Comparison of ENCODE assay signal across 7 mouse cellular contexts in the genomic region with DNA sequence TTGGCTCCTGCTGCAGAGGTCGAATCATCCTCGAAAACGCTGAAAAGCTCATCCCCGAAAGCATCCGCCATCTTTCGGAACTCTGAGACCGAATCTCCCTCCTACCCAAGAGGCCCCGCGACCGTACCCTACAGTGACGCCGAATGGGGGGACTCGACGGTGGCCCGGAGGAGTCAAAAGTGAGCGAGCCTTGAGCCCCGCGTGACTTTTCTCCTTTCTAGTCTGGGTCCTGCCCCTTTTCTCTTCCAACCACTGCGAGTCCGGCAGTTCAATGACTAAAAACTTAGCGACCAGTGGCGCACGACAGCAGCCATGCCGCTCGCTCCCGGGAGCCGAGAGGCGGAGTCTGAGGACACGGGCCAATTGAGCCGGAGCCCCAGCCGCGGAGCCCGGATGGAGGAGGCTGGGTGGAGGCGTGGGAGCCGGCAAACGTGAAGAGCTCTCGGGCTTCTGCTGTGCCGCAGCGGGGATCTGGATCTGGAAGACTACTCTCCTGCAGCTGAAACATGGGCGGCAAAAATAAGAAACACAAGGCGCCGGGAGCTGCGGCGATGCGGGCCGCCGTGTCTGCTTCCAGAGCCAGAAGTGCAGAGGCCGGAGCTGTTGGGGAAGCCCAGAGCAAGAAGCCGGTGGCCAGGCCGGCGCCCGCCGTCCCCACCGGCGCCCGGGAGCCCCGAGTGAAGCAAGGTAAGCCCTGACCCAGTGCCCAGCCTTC. TPM values are rescaled to one million over a fixed set of nuclear protein-coding genes. Genes with fewer than 3 reads are reported as not detected.
DNase-seq lines count a peak whose midpoint lies in the region; ATAC-seq and TF ChIP-seq lines count a peak whose summit lies in the region.

A gene (minus strand): TSS at position 112 of the 715 bp plus-strand sequence.
A gene (plus strand): TSS at position 168 of the 715 bp plus-strand sequence.

- intact Hi-C loops in left cerebral cortex, postnatal 4 days (cut with DNase I): no loop called here

- ATAC-seq in intestine, postnatal 0 days: peak; percentile 98
- ATAC-seq in midbrain, embryonic 12.5 days (ENCODE audit: low FRiP score, low read depth): peak; percentile 99

- under 1% methylated on average over 57 of the region's 57 CpGs for WGBS in embryonic facial prominence, embryonic 10.5 days
- WGBS in intestine, postnatal 0 days: under 1% methylated on average over 57 of the region's 57 CpGs
- under 1% methylated on average over 57 of the region's 57 CpGs for WGBS in midbrain, embryonic 12.5 days
- under 1% methylated on average over 57 of the region's 57 CpGs for WGBS in small intestine, adult 2 months

- H3K4me2 ChIP-seq in intestine, postnatal 0 days (replicated peaks; ENCODE audit: low read depth): peak within 1 kb of the TSS; percentile 97
- H3K4me2 ChIP-seq in midbrain, embryonic 12.5 days (replicated peaks): peak within 1 kb of the TSS; percentile 64

- H3K4me3 ChIP-seq in embryonic facial prominence, embryonic 10.5 days: peak within 1 kb of the TSS; percentile 95
- H3K4me3 ChIP-seq in intestine, postnatal 0 days (ENCODE audit: low read depth, low read length): peak within 1 kb of the TSS; percentile 71
- H3K4me3 ChIP-seq in midbrain, embryonic 12.5 days: peak within 1 kb of the TSS; percentile 83
- H3K4me3 ChIP-seq in small intestine, adult 2 months (ENCODE audit: low read depth, low read length): peak within 1 kb of the TSS; percentile 76

- peaks cover 17% of the 10 kb centered on the region for H3K4me1 ChIP-seq in embryonic facial prominence, embryonic 10.5 days
- no peaks in the 10 kb centered on the region for H3K4me1 ChIP-seq in intestine, postnatal 0 days (replicated peaks; ENCODE audit: control insufficient read depth, insufficient read depth, low read length)
- H3K4me1 ChIP-seq in midbrain, embryonic 12.5 days: peaks cover 21% of the 10 kb centered on the region
- peaks cover 8% of the 10 kb centered on the region for H3K4me1 ChIP-seq in small intestine, adult 2 months (ENCODE audit: control insufficient read depth, insufficient read depth, insufficient read length, low read length)

- H3K9ac ChIP-seq in intestine, postnatal 0 days (ENCODE audit: low read depth, low read length): peak within 1 kb of the TSS; percentile 83
- peak within 1 kb of the TSS; percentile 78 for H3K9ac ChIP-seq in midbrain, embryonic 12.5 days (replicated peaks)

- DNase-seq in adrenal gland, postnatal 10 days: peak; percentile 100
- DNase-seq in embryonic facial prominence, embryonic 10.5 days (ENCODE audit: low spot score): peak; percentile 99
- DNase-seq in gonadal fat pad, adult 2 months (ENCODE audit: low read depth): peak; percentile 85
- peak; percentile 99 for DNase-seq in left cerebral cortex, postnatal 4 days

- no peaks in the 10 kb centered on the region for H3K27me3 ChIP-seq in embryonic facial prominence, embryonic 10.5 days (replicated peaks; ENCODE audit: low read depth, poor library complexity, severe bottlenecking)
- no peaks in the 10 kb centered on the region for H3K27me3 ChIP-seq in intestine, postnatal 0 days (replicated peaks; ENCODE audit: control insufficient read depth, insufficient read depth, low read length)
- H3K27me3 ChIP-seq in midbrain, embryonic 12.5 days: no peaks in the 10 kb centered on the region
- H3K27me3 ChIP-seq in small intestine, adult 2 months (ENCODE audit: control insufficient read depth, insufficient read depth, low read length): no peaks in the 10 kb centered on the region

- peak; percentile 11; the same call in 1 of the 2 replicates for TF ChIP-seq CTCF in intestine, postnatal 0 days (IDR thresholded peaks at IDR 0.05; ENCODE audit: low read depth)
- TF ChIP-seq CTCF in small intestine, adult 2 months (IDR thresholded peaks at IDR 0.05; ENCODE audit: extremely low read depth, insufficient read length, insufficient replicate concordance, low read depth, low read length): peak; percentile 2; the same call in 1 of the 2 replicates

- peaks cover 45% of the 10 kb centered on the region for H3K36me3 ChIP-seq in embryonic facial prominence, embryonic 10.5 days (replicated peaks)
- H3K36me3 ChIP-seq in intestine, postnatal 0 days (ENCODE audit: control insufficient read depth, insufficient read depth): no peaks in the 10 kb centered on the region
- peaks cover 18% of the 10 kb centered on the region for H3K36me3 ChIP-seq in midbrain, embryonic 12.5 days
- peaks cover 7% of the 10 kb centered on the region; the same call in 1 of the 2 replicates for H3K36me3 ChIP-seq in small intestine, adult 2 months (ENCODE audit: control insufficient read depth, insufficient read depth, low read length)

- peak within 1 kb of the TSS; percentile 86 for H3K27ac ChIP-seq in embryonic facial prominence, embryonic 10.5 days (replicated peaks)
- peak within 1 kb of the TSS; percentile 79 for H3K27ac ChIP-seq in intestine, postnatal 0 days (ENCODE audit: low read depth, low read length)
- H3K27ac ChIP-seq in midbrain, embryonic 12.5 days (replicated peaks): peak within 1 kb of the TSS; percentile 89
- H3K27ac ChIP-seq in small intestine, adult 2 months (ENCODE audit: insufficient read depth, low read depth, low read length): peak within 1 kb of the TSS; percentile 59

- TF ChIP-seq POLR2A in small intestine, adult 2 months (IDR thresholded peaks at IDR 0.05; ENCODE audit: low read depth, low read length): 0 out of 2 replicates have a peak, but pooled peaks have one; percentile 30

- no peaks in the 10 kb centered on the region for H3K9me3 ChIP-seq in embryonic facial prominence, embryonic 10.5 days
- H3K9me3 ChIP-seq in intestine, postnatal 0 days (ENCODE audit: control insufficient read depth): no peaks in the 10 kb centered on the region
- no peaks in the 10 kb centered on the region for H3K9me3 ChIP-seq in midbrain, embryonic 12.5 days

RNA-seq across cellular contexts. Expression of the first gene that starts in this region (rescaled TPM):
- 10 to 100 TPM; 34.9 to 38.7 TPM for total RNA-seq in adrenal gland, postnatal 10 days (2021)
- 94.3 and 107 TPM in 2 replicates for polyA plus RNA-seq in embryonic facial prominence, embryonic 10.5 days (2016; fragmentation: Nextera tagmentation; extraction: Ambion mirVana)
- polyA plus RNA-seq in gonadal fat pad, adult 2 months (2012; rRNA removed): 11.0 and 11.4 TPM in 2 replicates
- 17.2 and 17.9 TPM in 2 replicates for polyA plus RNA-seq in intestine, postnatal 0 days (2015; fragmentation: Nextera tagmentation; extraction: Ambion mirVana)
- total RNA-seq in left cerebral cortex, postnatal 4 days (2021): 10 to 100 TPM; 44.1 to 47.5 TPM
- polyA plus RNA-seq in midbrain, embryonic 12.5 days (2016; fragmentation: Nextera tagmentation; extraction: Ambion mirVana): 90.8 and 94.5 TPM in 2 replicates
- polyA plus RNA-seq in small intestine, adult 2 months (2012; rRNA removed): 0.50 and 1.2 TPM in 2 replicates

RNA-seq across cellular contexts. Expression of the second gene that starts in this region (rescaled TPM):
- total RNA-seq in adrenal gland, postnatal 10 days (2021): 10 to 100 TPM; 12.5 to 13.0 TPM
- 32.6 and 33.7 TPM in 2 replicates for polyA plus RNA-seq in embryonic facial prominence, embryonic 10.5 days (2016; fragmentation: Nextera tagmentation; extraction: Ambion mirVana)
- polyA plus RNA-seq in gonadal fat pad, adult 2 months (2012; rRNA removed): 6.7 and 6.9 TPM in 2 replicates
- 6.3 and 7.1 TPM in 2 replicates for polyA plus RNA-seq in intestine, postnatal 0 days (2015; fragmentation: Nextera tagmentation; extraction: Ambion mirVana)
- total RNA-seq in left cerebral cortex, postnatal 4 days (2021): 10 to 100 TPM; 31.7 to 33.1 TPM
- 37.5 and 40.7 TPM in 2 replicates for polyA plus RNA-seq in midbrain, embryonic 12.5 days (2016; fragmentation: Nextera tagmentation; extraction: Ambion mirVana)
- 0.50 and 0.63 TPM in 2 replicates for polyA plus RNA-seq in small intestine, adult 2 months (2012; rRNA removed)

Comparison
In these comparisons a context has a peak if more than half of its experiments do, and no peak if none do; other contexts are left out.
1. Peak in every context shown above with its lines: DNase-seq, ATAC-seq, H3K4me3 ChIP-seq and H3K27ac ChIP-seq.